Mouse (Mus musculus) monocyte, adult 2 months (primary cell): ENCODE results near the gene Gm20931.
"Not testable (repeated sequence)": the region's sequence is repeated elsewhere in the genome, so short reads cannot be mapped to it uniquely, and the experiment has no call there.

Experiments used
- DNase-seq, 2 experiments: peaks; one replicate each; pipeline ENCODE4 v3.0.0; 2022; ENCODE audit warnings: low spot score in 2 of 2, low read depth in 1 of 2

The Gm20931 gene

DNA sequence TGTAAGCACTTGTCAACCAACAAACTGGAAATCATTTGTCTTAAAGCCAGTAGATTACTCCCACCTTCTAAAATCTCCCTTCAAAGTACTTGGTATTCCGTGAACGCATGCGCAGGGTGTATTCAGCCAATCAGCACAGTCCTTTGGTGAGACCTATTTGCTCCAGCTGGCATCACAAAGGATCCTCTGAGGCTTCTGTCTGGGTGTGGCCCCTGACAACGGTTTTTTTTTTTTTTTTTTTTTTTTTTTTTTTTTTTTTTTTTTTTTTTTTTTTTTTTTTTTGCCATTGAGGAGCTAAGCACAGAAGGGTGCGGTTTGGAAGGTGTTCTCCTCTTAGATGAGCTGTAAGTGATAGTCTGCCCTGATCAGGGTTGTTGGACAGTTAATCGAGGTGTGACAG is at the start of gene Gm20931:
TSS of gene Gm20931 (plus strand) at position 301 of the 400 bp plus-strand sequence.
- not testable (repeated sequence) for DNase-seq
